9 mouse cellular contexts compared by ENCODE assay signal in genomic region chr6:135364891-135365301, GRCm38 (mm10). TPM values are rescaled to one million over a fixed set of nuclear protein-coding genes. Genes with fewer than 3 reads are reported as not detected.
A peak's percentile ranks its signal among the peaks of the same experiment; 100 is the strongest.
DNase-seq lines count a peak whose midpoint lies in the region; ATAC-seq lines count a peak whose summit lies in the region.
"Had no signal": no experiment of that assay in that cellular context is flagged by ENCODE, and none has a peak within 500 bp of the region (broad histone marks: within the 10 kb centered on the region; RNA-seq: fewer than 3 reads in every experiment).

No protein-coding gene starts in this region.

- peak overlapping the region; percentile 30; the same call in 1 of the 2 replicates for H3K27ac ChIP-seq in heart, embryonic 11.5 days (ENCODE audit: low read depth, low read length)
- peak overlapping the region; percentile 78 for H3K27ac ChIP-seq in kidney, embryonic 14.5 days (ENCODE audit: low read depth, low read length)
- H3K27ac ChIP-seq in neural tube, embryonic 14.5 days (ENCODE audit: low read depth, low read length): no peak overlapping the region

- H3K4me1 ChIP-seq in heart, embryonic 11.5 days (ENCODE audit: control insufficient read depth, insufficient read depth, low read length): peaks cover 12% of the 10 kb centered on the region
- H3K4me1 ChIP-seq in kidney, embryonic 14.5 days (ENCODE audit: control insufficient read depth, insufficient read depth, low read length): peaks cover 29% of the 10 kb centered on the region
- H3K4me1 ChIP-seq in neural tube, embryonic 14.5 days (ENCODE audit: control insufficient read depth, insufficient read depth, low read length): 0 out of 2 replicates have a peak, but pooled peaks cover 4% of the 10 kb centered on the region

- peak overlapping the region; percentile 38; the same call in 1 of the 2 replicates for H3K4me3 ChIP-seq in heart, embryonic 11.5 days (ENCODE audit: low read depth, low read length)
- H3K4me3 ChIP-seq in kidney, embryonic 14.5 days (ENCODE audit: low read length): peak overlapping the region; percentile 29; the same call in 1 of the 2 replicates
- H3K4me3 ChIP-seq in neural tube, embryonic 14.5 days (ENCODE audit: low read depth, low read length): no peak overlapping the region

- no peaks in the 10 kb centered on the region for H3K9me3 ChIP-seq in heart, embryonic 11.5 days (replicated peaks; ENCODE audit: control insufficient read depth, low read length)
- no peaks in the 10 kb centered on the region for H3K9me3 ChIP-seq in kidney, embryonic 14.5 days (ENCODE audit: control insufficient read depth, low read length)
- no peaks in the 10 kb centered on the region for H3K9me3 ChIP-seq in neural tube, embryonic 14.5 days (ENCODE audit: control insufficient read depth, low read length)

- H3K36me3 ChIP-seq in heart, embryonic 11.5 days (ENCODE audit: control insufficient read depth, insufficient read depth, low read length): no peaks in the 10 kb centered on the region
- H3K36me3 ChIP-seq in kidney, embryonic 14.5 days (ENCODE audit: control insufficient read depth, insufficient read depth, low read length): no peaks in the 10 kb centered on the region; the same call in 1 of the 2 replicates
- H3K36me3 ChIP-seq in neural tube, embryonic 14.5 days (ENCODE audit: control insufficient read depth, insufficient read depth, low read length): no peaks in the 10 kb centered on the region

- ATAC-seq in heart, embryonic 11.5 days (replicated peaks; ENCODE audit: insufficient number of reproducible peaks, low FRiP score, low TSS enrichment): peak; percentile 58; the same call in 1 of the 2 replicates
- ATAC-seq in kidney, embryonic 14.5 days (ENCODE audit: low FRiP score, low TSS enrichment): peak; percentile 59
- no peak for ATAC-seq in neural tube, embryonic 14.5 days (ENCODE audit: low read depth)

- DNase-seq in urinary bladder, postnatal 14 days (ENCODE audit: low spot score): peak; percentile 72
- no peak for DNase-seq in urinary bladder, postnatal 10 days (ENCODE audit: low spot score)
- no peak for DNase-seq in layer of hippocampus, postnatal 10 days (ENCODE audit: low spot score in 2 of 2)
- no peak for DNase-seq in retina, postnatal 1 day
- no peak for DNase-seq in left cerebral cortex, adult 18-20 months (ENCODE audit: low spot score in 2 of 2)

- no peaks in the 10 kb centered on the region for H3K27me3 ChIP-seq in heart, embryonic 11.5 days (ENCODE audit: control insufficient read depth, insufficient read depth, low read length)
- no peaks in the 10 kb centered on the region for H3K27me3 ChIP-seq in kidney, embryonic 14.5 days (ENCODE audit: control insufficient read depth, insufficient read depth, low read length)
- H3K27me3 ChIP-seq in neural tube, embryonic 14.5 days (ENCODE audit: control insufficient read depth, insufficient read depth, low read length): no peaks in the 10 kb centered on the region

- H3K4me2 ChIP-seq in heart, embryonic 11.5 days: peak overlapping the region; percentile 46
- peak overlapping the region; percentile 42 for H3K4me2 ChIP-seq in kidney, embryonic 14.5 days (replicated peaks; ENCODE audit: low read depth, low read length)
- 0 out of 2 replicates have a peak overlapping the region, but pooled peaks have one; percentile 0 for H3K4me2 ChIP-seq in neural tube, embryonic 14.5 days (ENCODE audit: low read depth, low read length)

- 52% methylated on average over 6 of the region's 6 CpGs for WGBS in heart, embryonic 11.5 days (ENCODE audit: insufficient replicate concordance)
- 57% methylated on average over 6 of the region's 6 CpGs for WGBS in kidney, embryonic 14.5 days
- WGBS in neural tube, embryonic 14.5 days: 79% methylated on average over 6 of the region's 6 CpGs

- no peak overlapping the region for H3K9ac ChIP-seq in heart, embryonic 11.5 days (ENCODE audit: low read depth, low read length)
- 0 out of 2 replicates have a peak overlapping the region, but pooled peaks have one; percentile 18 for H3K9ac ChIP-seq in kidney, embryonic 14.5 days (ENCODE audit: low read depth, low read length)
- no peak overlapping the region for H3K9ac ChIP-seq in neural tube, embryonic 14.5 days (replicated peaks; ENCODE audit: low read depth, low read length)

RNA-seq across cellular contexts. Expression of gene Emp1, which starts 2.6 kb away (rescaled TPM):
- polyA plus RNA-seq in heart, embryonic 11.5 days (2014; fragmentation: Nextera tagmentation; extraction: Ambion mirVana): 7.7 and 10.0 TPM in 2 replicates
- polyA plus RNA-seq in kidney, embryonic 14.5 days (2014; fragmentation: Nextera tagmentation; extraction: Ambion mirVana): 14.0 and 23.7 TPM in 2 replicates
- polyA plus RNA-seq in neural tube, embryonic 14.5 days (2014; fragmentation: Nextera tagmentation; extraction: Ambion mirVana): 2.0 and 4.7 TPM in 2 replicates
- 1 to 10 TPM; 5.4 to 5.5 TPM for total RNA-seq in layer of hippocampus, postnatal 10 days (2021)
- 1 to 10 TPM; 3.4 to 6.6 TPM for total RNA-seq in left cerebral cortex, adult 18-20 months (2021)

RNA-seq across cellular contexts. Expression of gene Pbp2, which starts 54.7 kb away (rescaled TPM):
- not detected in 2 replicates for polyA plus RNA-seq in heart, embryonic 11.5 days (2014; fragmentation: Nextera tagmentation; extraction: Ambion mirVana)
- polyA plus RNA-seq in kidney, embryonic 14.5 days (2014; fragmentation: Nextera tagmentation; extraction: Ambion mirVana): 0.30 and 0.50 TPM in 2 replicates
- polyA plus RNA-seq in neural tube, embryonic 14.5 days (2014; fragmentation: Nextera tagmentation; extraction: Ambion mirVana): 0.58 TPM in 1 of 2 replicates, not detected in the other
- total RNA-seq in layer of hippocampus, postnatal 10 days (2021): under 1 TPM in 1 of 2 experiments, not detected in 1; 0.37 TPM
- total RNA-seq in left cerebral cortex, adult 18-20 months (2021): not detected
- polyA plus RNA-seq: large intestine, adult 2 months had no signal
